ENCODE assay signal across 8 mouse cellular contexts in the genomic region with DNA sequence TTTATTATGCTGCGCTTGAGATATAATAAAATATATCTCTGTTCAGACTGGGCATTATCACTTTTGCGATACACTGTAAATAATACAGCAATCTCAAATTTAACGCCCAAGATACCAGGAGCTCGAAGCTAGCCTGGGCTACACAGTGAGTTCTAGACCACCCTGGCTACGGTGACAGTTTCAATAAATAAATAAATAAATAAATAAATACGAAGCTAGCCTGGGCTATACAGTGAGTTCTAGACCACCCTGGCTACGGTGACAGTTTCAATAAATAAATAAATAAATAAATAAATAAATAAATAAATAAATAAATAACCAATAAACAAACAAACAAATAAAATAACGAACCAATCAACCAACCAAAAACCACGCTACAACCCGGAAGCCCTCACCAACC. TPM values are rescaled to one million over a fixed set of nuclear protein-coding genes. Genes with fewer than 3 reads are reported as not detected.
DNase-seq lines count a peak whose midpoint lies in the region; ATAC-seq and TF ChIP-seq lines count a peak whose summit lies in the region.

No protein-coding gene starts in this region.

- H3K9ac ChIP-seq in heart, embryonic 16.5 days (ENCODE audit: low read length) = peak overlapping the region; percentile 91

- H3K4me1 ChIP-seq in heart, embryonic 16.5 days (ENCODE audit: control insufficient read depth, insufficient read depth, low read length) = peaks cover 10% of the 10 kb centered on the region
- H3K4me1 ChIP-seq in G1E (ENCODE audit: insufficient read depth, low read depth, low read length) = peaks cover 29% of the 10 kb centered on the region
- peaks cover 6% of the 10 kb centered on the region for H3K4me1 ChIP-seq in hindbrain, embryonic 10.5 days (replicated peaks)

- 8% methylated on average over 10 of the region's 10 CpGs for WGBS in heart, embryonic 16.5 days
- WGBS in hindbrain, embryonic 10.5 days = 7% methylated on average over 10 of the region's 10 CpGs
- WGBS in macrophage (ENCODE audit: missing documents) = 7% methylated on average over 10 of the region's 10 CpGs

- no peak for TF ChIP-seq CTCF in G1E (IDR thresholded peaks at IDR 0.05; ENCODE audit: low read depth, low read length)

- H3K9me3 ChIP-seq in heart, embryonic 16.5 days (replicated peaks; ENCODE audit: control insufficient read depth, low read length) = no peaks in the 10 kb centered on the region
- H3K9me3 ChIP-seq in G1E (replicated peaks) = no peaks in the 10 kb centered on the region
- H3K9me3 ChIP-seq in hindbrain, embryonic 10.5 days = no peaks in the 10 kb centered on the region

- H3K79me2 ChIP-seq in macrophage (ENCODE audit: inconsistent target) = peaks cover 64% of the 10 kb centered on the region

- peak overlapping the region; percentile 100 for H3K4me3 ChIP-seq in heart, embryonic 16.5 days (ENCODE audit: low read length)
- H3K4me3 ChIP-seq in G1E (ENCODE audit: low read depth, low read length) (peak overlapping the region; percentile 99), macrophage (ENCODE audit: inconsistent target) (peak overlapping the region; percentile 96)
- peak overlapping the region; percentile 85 for H3K4me3 ChIP-seq in hindbrain, embryonic 10.5 days

- peak overlapping the region; percentile 76 for H3K4me2 ChIP-seq in heart, embryonic 16.5 days (ENCODE audit: low read depth, low read length)

- peaks cover 11% of the 10 kb centered on the region for H3K36me3 ChIP-seq in heart, embryonic 16.5 days (ENCODE audit: control insufficient read depth, insufficient read depth)
- peaks cover 44% of the 10 kb centered on the region for H3K36me3 ChIP-seq in G1E (replicated peaks)
- peaks cover 35% of the 10 kb centered on the region for H3K36me3 ChIP-seq in hindbrain, embryonic 10.5 days
- peaks cover 15% of the 10 kb centered on the region for H3K36me3 ChIP-seq in macrophage (ENCODE audit: inconsistent target)

- H3K27ac ChIP-seq in heart, embryonic 16.5 days (ENCODE audit: low read length) = peak overlapping the region; percentile 81
- peak overlapping the region; percentile 89 for H3K27ac ChIP-seq in hindbrain, embryonic 10.5 days
- peak overlapping the region; percentile 65 for H3K27ac ChIP-seq in macrophage

- ATAC-seq in heart, embryonic 16.5 days (replicated peaks; ENCODE audit: extremely low read depth, insufficient read depth, low FRiP score) = 0 out of 2 replicates have a peak, but pooled peaks have one; percentile 39
- ATAC-seq in G1E (ENCODE audit: extremely low read depth, insufficient number of reproducible peaks, low FRiP score, poor library complexity, severe bottlenecking) = no peak

- no peaks in the 10 kb centered on the region for H3K27me3 ChIP-seq in heart, embryonic 16.5 days (ENCODE audit: control insufficient read depth, insufficient read depth, low read length)
- H3K27me3 ChIP-seq in G1E (ENCODE audit: insufficient read depth, low read length) = no peaks in the 10 kb centered on the region
- no peaks in the 10 kb centered on the region for H3K27me3 ChIP-seq in hindbrain, embryonic 10.5 days (ENCODE audit: insufficient read depth, poor library complexity, severe bottlenecking)

- no peak for DNase-seq in heart, adult 8-10 months (ENCODE audit: low spot score)
- DNase-seq in G1E (ENCODE audit: low spot score) = no peak
- no peak for DNase-seq in hindbrain, embryonic 10.5 days (ENCODE audit: low spot score)
- DNase-seq in ovary, adult 18-20 months (ENCODE audit: low spot score) = no peak
- no peak for DNase-seq in adipocyte (ENCODE audit: low spot score)
- DNase-seq in frontal cortex, postnatal 14 days (ENCODE audit: low spot score in 2 of 2) = no peak

RNA-seq across cellular contexts. Expression of a gene that starts 0.5 kb away (rescaled TPM):
- polyA plus RNA-seq in heart, embryonic 16.5 days (2015; fragmentation: Nextera tagmentation; extraction: Ambion mirVana) = 103 and 113 TPM in 2 replicates
- total RNA-seq in heart, adult 8-10 months (2022) = 10 to 100 TPM; 40.0 to 44.8 (median 41.4) TPM
- total RNA-seq in G1E (2014; fragmentation: Nextera tagmentation) = 120 and 122 TPM in 2 replicates
- 154 and 167 TPM in 2 replicates for total RNA-seq in G1E (2017)
- 27.2 and 41.5 TPM in 2 replicates for polyA plus RNA-seq in G1E (2012)
- 103 and 106 TPM in 2 replicates for polyA plus RNA-seq in hindbrain, embryonic 10.5 days (2016; fragmentation: Nextera tagmentation; extraction: Ambion mirVana)
- total RNA-seq in macrophage (2018; cell fraction: chromatin; rRNA removed) = 10 to 100 TPM in 20 of 26 experiments, 1 to 10 TPM in 6; 4.4 to 27.3 (median 13.2) TPM
- 10 to 100 TPM; 26.9 to 65.9 (median 41.8) TPM for total RNA-seq in macrophage (2018; cell fraction: cytosol; rRNA removed)
- total RNA-seq in macrophage (2018; cell fraction: nucleus; rRNA removed) = 10 to 100 TPM in 21 of 26 experiments, 1 to 10 TPM in 5; 7.3 to 38.3 (median 19.8) TPM
- polyA plus RNA-seq in macrophage (2018) = 33.0 to 89.7 TPM (median 50.0 TPM) in 3 replicates

RNA-seq across cellular contexts. Expression of a gene that starts 0.6 kb away (rescaled TPM):
- 148 and 155 TPM in 2 replicates for polyA plus RNA-seq in heart, embryonic 16.5 days (2015; fragmentation: Nextera tagmentation; extraction: Ambion mirVana)
- 10 to 100 TPM; 56.0 to 62.9 (median 57.9) TPM for total RNA-seq in heart, adult 8-10 months (2022)
- total RNA-seq in G1E (2014; fragmentation: Nextera tagmentation) = 58.2 and 60.0 TPM in 2 replicates
- total RNA-seq in G1E (2017) = 139 and 165 TPM in 2 replicates
- 7.8 and 7.9 TPM in 2 replicates for polyA plus RNA-seq in G1E (2012)
- polyA plus RNA-seq in hindbrain, embryonic 10.5 days (2016; fragmentation: Nextera tagmentation; extraction: Ambion mirVana) = 235 and 237 TPM in 2 replicates
- total RNA-seq in macrophage (2018; cell fraction: chromatin; rRNA removed) = 10 to 100 TPM in 21 of 26 experiments, 1 to 10 TPM in 5; 7.1 to 23.8 (median 15.1) TPM
- total RNA-seq in macrophage (2018; cell fraction: cytosol; rRNA removed) = 100 to 1,000 TPM in 13 of 26 experiments, 10 to 100 TPM in 13; 59.6 to 123 (median 90.0) TPM
- 10 to 100 TPM in 25 of 26 experiments, 1 to 10 TPM in 1; 6.9 to 37.6 (median 21.4) TPM for total RNA-seq in macrophage (2018; cell fraction: nucleus; rRNA removed)
- polyA plus RNA-seq in macrophage (2018) = 56.7 to 88.2 TPM (median 85.0 TPM) in 3 replicates

RNA-seq across cellular contexts. Expression of a gene that starts 17.5 kb away (rescaled TPM):
- polyA plus RNA-seq in heart, embryonic 16.5 days (2015; fragmentation: Nextera tagmentation; extraction: Ambion mirVana) = 17.5 and 19.2 TPM in 2 replicates
- 10 to 100 TPM in 3 of 4 experiments, 1 to 10 TPM in 1; 9.8 to 15.9 (median 13.4) TPM for total RNA-seq in heart, adult 8-10 months (2022)
- 7.7 and 8.1 TPM in 2 replicates for total RNA-seq in G1E (2014; fragmentation: Nextera tagmentation)
- 12.6 and 15.0 TPM in 2 replicates for total RNA-seq in G1E (2017)
- 0.69 and 0.83 TPM in 2 replicates for polyA plus RNA-seq in G1E (2012)
- polyA plus RNA-seq in hindbrain, embryonic 10.5 days (2016; fragmentation: Nextera tagmentation; extraction: Ambion mirVana) = 30.8 and 31.3 TPM in 2 replicates
- total RNA-seq in macrophage (2018; cell fraction: chromatin; rRNA removed) = 1 to 10 TPM in 22 of 26 experiments, under 1 TPM in 4; 0.62 to 9.0 (median 3.5) TPM
- 1 to 10 TPM; 3.2 to 9.6 (median 7.4) TPM for total RNA-seq in macrophage (2018; cell fraction: cytosol; rRNA removed)
- 10 to 100 TPM in 2 of 26 experiments, 1 to 10 TPM in 21, under 1 TPM in 3; 0.84 to 16.9 (median 3.4) TPM for total RNA-seq in macrophage (2018; cell fraction: nucleus; rRNA removed)
- polyA plus RNA-seq in macrophage (2018) = 7.7 to 9.3 TPM (median 8.9 TPM) in 3 replicates
